Mouse (Mus musculus) intestine, embryonic 15.5 days (tissue): ENCODE results near the gene 1700001L19Rik. TPM values are rescaled to one million over a fixed set of nuclear protein-coding genes. Genes with fewer than 3 reads are reported as not detected.

Source experiments
- ATAC-seq: fragments of 200-750 bp; cut with Nextera tagmentation; 2 replicates; pipeline ENCODE4 v1.8.0; 2017; ENCODE audit warnings: moderate TSS enrichment, moderate library complexity
- H3K27ac ChIP-seq: fragments of 300-500 bp; sonication (generic); 2 replicates; pipeline ENCODE4 v1.5.1; 2015; ENCODE audit warnings: mild to moderate bottlenecking, inconsistent platforms
- H3K27me3 ChIP-seq: fragments of 300-500 bp; sonication (generic); replicated peaks from 2 replicates; pipeline ENCODE4 v1.6.1; 2015; ENCODE audit warnings: inconsistent platforms
- H3K36me3 ChIP-seq: fragments of 300-500 bp; sonication (generic); 2 replicates; pipeline ENCODE4 v1.6.1; 2015; ENCODE audit warnings: inconsistent platforms
- H3K4me1 ChIP-seq: fragments of 300-500 bp; sonication (generic); replicated peaks from 2 replicates; pipeline ENCODE4 v1.6.1; 2015; ENCODE audit warnings: inconsistent platforms
- H3K4me2 ChIP-seq: fragments of 300-500 bp; sonication (generic); replicated peaks from 2 replicates; pipeline ENCODE4 v1.6.1; 2015; ENCODE audit warnings: mild to moderate bottlenecking, inconsistent platforms
- H3K4me3 ChIP-seq: fragments of 300-500 bp; sonication (generic); replicated peaks from 2 replicates; pipeline ENCODE4 v1.5.1; 2015; ENCODE audit warnings: inconsistent platforms
- H3K9ac ChIP-seq: fragments of 300-500 bp; sonication (generic); 2 replicates; pipeline ENCODE4 v1.6.1; 2015; ENCODE audit warnings: inconsistent platforms
- H3K9me3 ChIP-seq: fragments of 300-500 bp; sonication (generic); 2 replicates; pipeline ENCODE4 v1.6.1; 2016; ENCODE audit warnings: inconsistent platforms
- WGBS: fragments of 180-500 bp; shearing (Covaris S2); methylation state at CpG from one replicate; pipeline ENCODE4 v1.1.7; 2015; 5-methylcytosine and 5-hydroxymethylcytosine counted together
- polyA plus RNA-seq: library from polyadenylated mRNA; unstranded; fragments of >200 nt; fragmentation: Nextera tagmentation; extraction: Ambion mirVana; gene quantifications from 2 replicates; pipeline ENCODE4 v1.2.1, GENCODE M21; 2015

Gene 1700001L19Rik
- polyA plus RNA-seq, 1 experiment from 2014 or later, result 0.35 TPM

GRCm38 (mm10) chr13:68642786-68643185 lies 45.6 kb downstream of the 1700001L19Rik start:
- H3K4me2 ChIP-seq, result no peak overlapping the region
- H3K9me3 ChIP-seq, result no peaks in the 10 kb centered on the region
- no peak overlapping the region for H3K9ac ChIP-seq
- H3K27ac ChIP-seq, result no peak overlapping the region
- ATAC-seq, result no peak
- no peak overlapping the region for H3K4me3 ChIP-seq
- H3K36me3 ChIP-seq, result no peaks in the 10 kb centered on the region
- WGBS, result 96% methylated on average over 1 of the region's 1 CpGs
- H3K27me3 ChIP-seq, result no peaks in the 10 kb centered on the region
- no peaks in the 10 kb centered on the region for H3K4me1 ChIP-seq

Other genes with a start within 250 kb of the 1700001L19Rik start
- gene Mtrr, start 15.3 kb upstream of the 1700001L19Rik start, polyA plus RNA-seq, result 15.9 and 16.5 TPM in 2 replicates
- 32.9 and 37.5 TPM in 2 replicates for gene Fastkd3, start 15.2 kb upstream of the 1700001L19Rik start, polyA plus RNA-seq